Mouse (Mus musculus) splenic B cell, adult 2 months (primary cell): ENCODE measurements at regions not wholly inside any gene's neighbourhood (a gene's known extent, or its start where the extent isn't known, plus 50 kb on each side); places are given as distances from the start of the nearest gene placed in this dataset.

Experiments used
- DNase-seq: peaks from one replicate; pipeline ENCODE4 v3.0.0-alpha.2; 2011; ENCODE audit warnings: low read depth, low spot score
- H3K27me3 ChIP-seq: 2 replicates; pipeline ENCODE4 v1.6.1; 2012; ENCODE audit warnings: mild to moderate bottlenecking, low read length, moderate library complexity, mixed read lengths; ENCODE audit not compliant: control insufficient read depth, poor library complexity, insufficient read depth, severe bottlenecking
- H3K36me3 ChIP-seq: 2 replicates; pipeline ENCODE4 v1.6.1; 2012; ENCODE audit warnings: mild to moderate bottlenecking, low read length, moderate library complexity, mixed read lengths; ENCODE audit not compliant: control insufficient read depth, poor library complexity, insufficient read depth, severe bottlenecking

DNA sequence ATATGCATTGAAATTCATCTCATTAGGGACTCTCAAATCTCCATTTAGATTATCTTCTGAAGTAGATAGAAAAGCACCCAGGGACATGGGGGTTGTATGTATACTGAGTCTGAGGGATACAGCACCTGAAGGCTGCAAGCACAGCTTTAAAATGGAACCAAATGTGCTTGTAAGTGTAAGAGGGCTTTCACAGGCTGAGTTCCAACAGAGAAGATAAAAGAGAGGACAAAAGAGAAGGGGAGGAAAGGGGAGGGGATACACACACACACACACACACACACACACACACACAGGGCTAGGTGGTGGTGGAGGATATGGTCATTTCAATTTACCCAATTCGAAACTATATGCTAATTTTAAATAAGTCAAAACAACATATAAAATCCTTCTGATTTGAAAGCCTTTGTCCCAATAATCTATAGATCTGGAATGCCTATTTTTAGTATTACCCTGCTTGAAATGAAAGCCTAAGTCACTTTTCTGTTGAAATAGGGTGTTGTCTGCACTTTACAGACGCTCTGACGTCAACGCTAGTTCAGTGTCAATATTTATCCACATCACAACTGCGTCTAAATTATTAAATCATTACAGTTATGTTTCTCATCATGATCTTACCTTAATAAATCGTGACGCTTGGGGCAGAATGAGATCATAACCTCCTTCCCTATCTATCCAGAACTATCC, 263.8 kb upstream of the Myo3a start:
- Histone ChIP-seq H3K27me3 (no peaks in the 10 kb centered on the region), H3K36me3 (no peaks in the 10 kb centered on the region)
- DNase-seq: no peak

DNA sequence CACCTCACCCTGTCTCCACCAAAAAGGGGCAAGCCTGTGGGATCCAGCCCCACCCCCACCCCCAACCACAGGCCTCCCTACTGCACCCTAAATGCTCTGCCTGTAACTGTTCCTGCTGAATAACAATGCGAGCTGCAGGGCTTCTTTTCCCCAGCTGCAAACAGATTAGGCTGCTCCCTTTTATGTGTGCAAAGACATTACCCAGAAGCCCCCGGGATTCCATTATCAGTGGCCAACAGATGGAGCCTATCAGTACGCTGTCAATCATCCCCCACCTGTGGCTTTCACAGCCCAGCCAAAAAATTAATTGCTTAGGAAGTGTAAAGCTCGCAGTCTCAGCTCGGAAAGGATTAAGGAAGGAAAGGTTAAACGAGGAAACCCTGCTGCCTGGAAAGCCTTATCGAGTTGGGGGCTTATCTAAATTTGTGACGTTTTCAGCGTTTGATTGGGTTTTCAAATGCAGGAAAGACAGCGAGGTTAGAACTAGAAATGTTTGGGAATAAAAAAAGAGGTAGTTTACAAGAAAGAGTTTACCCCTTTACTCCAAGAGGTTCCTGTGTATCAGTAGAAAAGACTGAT, 263.2 kb upstream of the Myo3a start:
- no peaks in the 10 kb centered on the region for H3K27me3 ChIP-seq
- DNase-seq: no peak
- H3K36me3 ChIP-seq: no peaks in the 10 kb centered on the region

DNA sequence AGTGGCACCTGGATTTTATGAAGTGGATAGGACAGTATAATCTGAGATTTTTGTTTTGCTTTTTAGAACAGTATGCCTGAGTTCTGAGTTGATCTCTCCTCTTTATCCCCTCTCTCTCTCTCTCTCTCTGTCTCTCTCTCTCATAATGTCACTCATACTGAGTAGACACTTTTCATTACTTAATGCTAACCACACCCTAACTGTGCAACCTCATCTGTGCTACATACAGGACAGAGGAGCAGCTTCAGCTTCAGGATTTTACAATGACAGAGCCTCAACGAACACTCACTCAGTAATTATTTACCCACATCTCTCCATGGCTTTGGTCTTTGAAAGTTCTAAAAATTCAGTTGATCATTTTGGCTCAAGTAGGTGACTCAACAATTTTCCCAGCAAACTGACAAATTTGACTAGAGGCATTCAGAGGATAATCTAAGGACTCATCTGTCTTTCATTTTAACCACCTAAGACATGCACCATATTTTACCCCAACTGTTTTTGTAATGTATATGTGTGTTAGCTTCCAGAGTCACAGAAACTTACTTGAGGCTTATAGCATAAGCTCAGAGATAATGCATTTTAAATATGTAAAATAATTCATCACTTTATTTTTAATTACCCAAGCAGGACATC, 256.4 kb upstream of the Myo3a start:
- Histone ChIP-seq H3K36me3 (no peaks in the 10 kb centered on the region), H3K27me3 (no peaks in the 10 kb centered on the region)
- DNase-seq: no peak

DNA sequence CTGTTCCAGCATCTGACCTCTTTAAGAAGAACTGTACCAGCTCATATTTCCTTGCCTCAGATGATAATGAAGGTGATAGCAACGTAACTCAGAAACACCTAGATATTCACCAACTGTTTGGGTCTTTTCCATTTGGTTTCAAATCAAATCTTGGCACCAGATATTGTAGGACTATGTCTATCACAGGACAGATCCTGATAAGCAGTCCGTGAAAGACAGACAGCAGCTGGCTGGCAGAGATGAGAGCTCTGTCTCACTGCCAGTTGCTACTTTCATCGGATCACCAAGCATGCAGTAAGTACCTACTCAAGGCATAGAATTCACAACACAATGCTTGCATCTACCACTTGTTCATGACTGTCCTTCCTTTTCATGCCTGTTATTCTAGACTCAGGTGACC, 252.7 kb upstream of the Myo3a start:
- DNase-seq: no peak
- Histone ChIP-seq H3K27me3 (no peaks in the 10 kb centered on the region), H3K36me3 (no peaks in the 10 kb centered on the region)

DNA sequence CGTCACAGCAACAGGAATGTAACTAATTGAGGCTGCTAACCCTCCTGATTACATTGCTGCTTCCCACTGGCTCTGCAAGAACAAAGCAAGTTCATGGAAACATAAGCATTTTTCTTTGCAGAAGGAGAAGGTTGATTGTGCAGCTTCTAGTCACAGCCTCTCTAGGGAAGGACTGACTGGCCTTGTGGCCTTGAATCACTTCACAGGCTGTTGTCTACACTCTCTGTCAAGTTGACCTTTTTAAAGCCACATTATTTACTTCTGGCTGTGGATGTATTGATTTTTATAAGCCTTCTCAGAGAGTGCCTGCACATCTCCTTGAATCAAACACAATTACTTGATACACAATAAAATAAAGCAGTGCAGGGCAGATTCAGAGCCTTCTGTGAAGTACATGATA, 251.8 kb upstream of the Myo3a start:
- no peak for DNase-seq
- Histone ChIP-seq H3K36me3 (no peaks in the 10 kb centered on the region), H3K27me3 (no peaks in the 10 kb centered on the region)

DNA sequence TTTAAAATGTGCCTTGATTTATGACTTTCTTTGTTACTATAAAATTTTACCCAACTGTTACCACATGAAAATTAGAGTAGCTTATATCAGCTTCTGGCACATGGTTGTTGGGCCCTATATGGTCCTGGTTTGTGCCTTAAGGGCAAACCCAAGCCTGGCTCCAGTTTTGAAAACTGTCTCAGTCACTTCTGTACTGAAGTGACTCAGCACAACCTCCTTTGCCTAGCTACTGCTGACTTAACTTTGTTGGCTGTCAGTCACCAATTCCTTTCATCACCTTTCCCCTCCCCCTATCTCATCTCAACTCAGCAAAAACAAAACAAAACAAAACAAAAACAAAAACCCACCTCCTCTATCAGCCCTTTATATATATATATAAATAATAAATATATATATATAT, 251.0 kb upstream of the Myo3a start:
- H3K36me3 ChIP-seq: no peaks in the 10 kb centered on the region
- no peaks in the 10 kb centered on the region for H3K27me3 ChIP-seq
- no peak for DNase-seq

DNA sequence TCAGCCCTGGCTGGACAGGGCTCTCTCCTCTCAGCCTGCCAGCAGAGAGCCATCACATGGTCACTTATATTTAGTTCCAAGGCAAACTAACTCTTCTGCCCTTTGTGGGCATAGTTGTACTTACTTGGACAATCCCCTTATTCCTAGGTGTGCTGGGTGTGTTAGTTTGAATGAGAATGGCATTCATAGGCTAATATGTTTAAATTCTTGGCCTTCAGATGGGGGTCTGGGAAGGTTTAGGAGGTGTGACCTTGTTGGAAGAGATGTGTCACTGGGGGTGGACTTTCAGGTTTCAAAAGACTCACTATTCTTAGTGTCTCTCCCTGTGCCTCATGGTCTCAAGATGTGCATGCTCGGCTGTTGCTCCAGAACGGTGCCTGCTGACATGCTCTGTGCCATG, 250.5 kb upstream of the Myo3a start:
- H3K36me3 ChIP-seq: no peaks in the 10 kb centered on the region

DNA sequence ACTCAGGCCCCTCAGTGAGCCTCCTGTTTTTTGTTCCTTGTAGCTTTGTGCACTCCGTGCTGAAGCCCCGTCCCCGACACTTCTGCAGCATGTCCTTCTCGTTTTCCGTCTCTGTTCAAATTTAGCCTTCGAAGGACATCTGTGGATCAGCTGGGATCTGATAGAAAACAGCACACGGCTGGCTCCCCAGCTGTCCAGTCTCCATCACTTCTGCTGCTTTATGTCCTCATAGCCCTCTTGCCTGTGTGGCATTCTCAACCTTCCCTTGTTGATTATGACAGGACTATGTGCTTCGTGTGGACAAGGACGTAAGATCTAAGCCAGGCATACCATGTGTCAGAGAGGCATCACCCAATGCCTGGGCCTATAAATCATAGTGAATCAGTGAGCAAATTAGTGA, 247.1 kb upstream of the Myo3a start:
- Histone ChIP-seq H3K27me3 (no peaks in the 10 kb centered on the region), H3K36me3 (no peaks in the 10 kb centered on the region)
- no peak for DNase-seq

More for the DNA sequence above, 250.5 kb upstream of the Myo3a start:
- H3K27me3 ChIP-seq: no peaks in the 10 kb centered on the region
- DNase-seq: no peak

DNA sequence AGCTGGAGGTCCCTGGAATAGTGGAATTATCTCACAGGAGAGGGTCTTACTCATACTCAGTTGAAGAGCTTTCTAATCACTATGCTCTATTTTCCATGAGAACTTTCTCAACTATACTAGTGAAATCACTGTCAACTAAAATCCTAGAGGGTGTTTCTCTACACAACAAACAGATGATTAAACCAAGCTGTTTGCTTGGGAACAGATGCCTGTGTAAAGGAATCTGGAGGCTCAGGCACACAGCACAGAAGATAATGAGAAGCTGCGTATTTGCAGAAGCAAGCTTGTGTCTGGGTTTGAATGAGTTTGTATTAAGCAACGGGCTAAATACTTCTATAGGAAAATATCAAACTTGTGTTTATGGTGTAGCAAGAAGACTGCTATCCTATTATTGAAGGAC, 202.9 kb upstream of the Myo3a start:
- no peaks in the 10 kb centered on the region for H3K27me3 ChIP-seq
- no peaks in the 10 kb centered on the region for H3K36me3 ChIP-seq
- no peak for DNase-seq

DNA sequence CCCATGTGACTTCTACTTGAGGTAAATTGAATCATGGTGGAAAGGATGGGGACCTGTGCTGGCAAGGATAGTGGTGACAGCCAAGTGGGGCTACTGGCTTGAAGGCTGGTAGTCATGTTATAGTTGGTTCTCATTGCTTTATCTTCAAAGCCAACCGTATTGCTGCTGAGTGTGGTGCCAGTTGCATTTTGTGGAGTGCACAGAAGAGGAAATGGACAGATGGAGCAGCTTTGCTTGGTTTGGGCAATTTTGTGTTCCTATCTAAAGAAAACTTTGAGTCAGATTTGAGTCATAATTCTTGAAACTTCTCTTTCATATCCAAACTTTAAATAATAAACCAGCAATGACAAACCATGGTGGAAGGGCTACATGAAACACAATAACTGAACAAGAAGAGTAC, 200.5 kb upstream of the Myo3a start:
- DNase-seq: no peak
- no peaks in the 10 kb centered on the region for H3K27me3 ChIP-seq
- no peaks in the 10 kb centered on the region for H3K36me3 ChIP-seq

DNA sequence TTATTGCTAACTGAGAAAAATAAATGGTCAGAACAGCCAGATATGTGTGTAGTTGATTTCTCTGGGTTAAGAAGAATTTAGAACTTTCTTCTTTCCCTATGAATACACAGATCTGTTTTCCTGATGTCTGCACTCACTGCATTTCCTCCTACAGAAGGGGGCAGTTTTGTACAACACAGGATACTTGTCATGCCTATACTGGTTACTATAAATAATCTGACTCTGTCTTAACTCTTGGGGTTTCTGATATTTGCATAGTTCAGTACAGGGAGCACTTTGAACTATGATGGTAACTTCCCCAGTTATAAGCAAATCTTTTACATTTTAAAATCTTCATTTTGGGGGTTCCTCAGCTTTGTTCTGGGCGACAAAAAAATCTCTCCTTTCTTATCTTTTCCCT, 198.7 kb upstream of the Myo3a start:
- no peaks in the 10 kb centered on the region for H3K36me3 ChIP-seq
- H3K27me3 ChIP-seq: no peaks in the 10 kb centered on the region
- no peak for DNase-seq

DNA sequence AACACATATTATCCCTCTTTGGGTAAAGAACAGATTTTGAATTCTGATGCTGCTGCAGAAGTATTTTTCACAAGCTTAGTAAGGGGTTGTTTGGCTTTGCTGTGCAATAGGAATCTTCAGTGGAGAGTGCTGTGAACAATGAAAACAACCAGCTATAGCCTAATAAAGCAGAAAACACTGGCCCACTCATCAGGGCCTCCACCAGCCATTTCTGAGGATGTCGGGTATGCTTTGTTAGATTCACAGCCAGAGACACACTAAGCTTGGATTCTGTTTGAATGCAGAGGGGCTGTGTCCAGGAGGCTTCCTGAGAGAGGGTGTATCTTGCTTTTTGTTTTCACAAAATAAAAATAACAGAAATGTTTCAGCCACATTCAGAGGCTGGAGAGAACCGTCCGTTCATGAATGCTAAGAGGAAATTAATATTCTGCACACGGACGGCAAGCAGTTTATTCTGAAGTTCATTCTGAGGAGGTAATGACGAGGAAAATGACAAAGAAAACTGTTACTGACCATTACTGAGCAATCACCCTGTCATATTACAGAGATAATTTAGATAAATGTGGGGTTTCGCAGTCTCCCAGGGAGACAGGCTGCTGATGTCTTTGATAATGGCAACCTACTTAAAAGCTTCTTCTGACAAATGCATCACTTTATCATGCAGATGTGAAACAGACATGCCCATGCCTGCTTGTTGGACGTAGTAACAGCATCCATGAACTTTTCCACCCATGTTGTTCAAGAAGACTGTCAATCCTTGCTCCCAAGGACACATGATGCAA, 198.1 kb upstream of the Myo3a start:
- no peak for DNase-seq
- no peaks in the 10 kb centered on the region for H3K27me3 ChIP-seq
- no peaks in the 10 kb centered on the region for H3K36me3 ChIP-seq

DNA sequence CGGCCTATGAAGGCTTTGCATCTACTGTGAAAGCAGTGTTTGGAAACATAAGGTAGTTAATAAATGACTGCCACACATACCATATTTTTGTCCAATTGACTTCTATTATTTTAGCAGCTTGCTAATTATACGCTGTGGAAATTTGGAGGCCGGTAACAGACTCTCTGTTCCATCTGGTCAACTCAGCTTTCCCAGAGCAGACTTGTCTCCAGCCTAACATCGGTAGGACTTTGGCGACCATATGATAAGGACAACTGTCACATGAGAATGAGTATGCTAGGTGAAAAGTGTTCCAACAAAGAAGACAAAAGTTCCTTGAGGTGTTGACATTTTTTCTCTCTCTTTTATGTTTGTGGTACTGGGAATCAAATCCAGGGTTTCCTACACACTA, 197.5 kb upstream of the Myo3a start:
- DNase-seq: no peak
- Histone ChIP-seq H3K36me3 (no peaks in the 10 kb centered on the region), H3K27me3 (no peaks in the 10 kb centered on the region)

DNA sequence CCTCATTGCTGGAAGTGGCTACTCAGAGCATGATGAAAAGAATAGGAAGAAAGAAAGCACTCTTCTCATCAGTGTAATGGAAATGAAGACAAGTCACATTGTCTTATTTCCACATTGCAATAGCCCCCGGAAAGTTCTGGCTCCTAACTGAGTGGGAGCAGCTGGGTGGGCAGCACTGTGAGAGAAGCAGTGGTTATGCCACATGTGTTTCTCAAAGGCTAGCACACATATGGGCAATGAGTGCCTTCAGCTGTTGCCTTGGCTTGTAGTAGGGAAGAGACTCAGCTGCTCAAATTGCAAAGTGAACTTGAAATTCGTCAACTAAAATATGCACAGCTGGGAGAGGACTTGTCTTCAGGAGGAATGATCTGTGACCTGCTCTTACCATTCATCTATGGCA, 190.5 kb upstream of the Myo3a start:
- no peak for DNase-seq
- H3K36me3 ChIP-seq: no peaks in the 10 kb centered on the region
- H3K27me3 ChIP-seq: no peaks in the 10 kb centered on the region

DNA sequence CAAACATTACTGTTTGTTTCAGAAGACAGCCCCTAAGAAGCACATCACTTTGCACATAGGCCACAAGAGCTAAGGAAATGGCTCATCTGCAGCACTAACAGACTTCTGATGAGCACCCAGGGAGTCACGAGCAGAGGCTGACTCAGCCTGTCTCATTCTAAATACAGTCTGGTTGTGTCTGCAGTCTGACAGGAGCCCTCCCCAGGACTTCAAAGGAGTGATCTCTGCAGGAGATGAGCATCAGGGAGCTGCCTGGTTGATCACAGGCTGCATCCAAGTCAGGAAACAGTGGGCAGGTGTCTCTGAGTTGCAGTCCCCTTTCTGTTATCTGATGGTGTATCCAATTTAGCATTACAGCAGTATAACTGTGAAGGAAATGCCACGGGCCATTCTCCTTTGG, 188.5 kb upstream of the Myo3a start:
- DNase-seq: no peak
- H3K27me3 ChIP-seq: no peaks in the 10 kb centered on the region
- H3K36me3 ChIP-seq: no peaks in the 10 kb centered on the region
